Mouse (Mus musculus) left cerebral cortex, postnatal 10 days (tissue): ENCODE data around the gene Gtf2f1. TPM values are rescaled to one million over a fixed set of nuclear protein-coding genes. Genes with fewer than 3 reads are reported as not detected.
"Not testable (repeated sequence)": the region's sequence is repeated elsewhere in the genome, so short reads cannot be mapped to it uniquely, and the experiment has no call there.

Experiments used
- DNase-seq, 2 experiments: peaks; one replicate each; pipeline ENCODE4 v3.0.0; 2021 to 2022; ENCODE audit warnings: low spot score in 2 of 2, mixed read lengths in 1 of 2; ENCODE audit errors: extremely low spot score in 1 of 2
- intact Hi-C: fragments of 180-260 bp; cut with DNase I; formaldehyde crosslinking; loops from one replicate; pipeline ENCODE4 v1.15.1; 2025
- total RNA-seq, 2 experiments: library from RNA; stranded (reverse); gene quantifications; 2 replicates each; pipeline ENCODE4 v1.2.3; 2021

Gene Gtf2f1
- total RNA-seq = 10 to 100 TPM; 47.2 to 51.3 TPM

DNA sequence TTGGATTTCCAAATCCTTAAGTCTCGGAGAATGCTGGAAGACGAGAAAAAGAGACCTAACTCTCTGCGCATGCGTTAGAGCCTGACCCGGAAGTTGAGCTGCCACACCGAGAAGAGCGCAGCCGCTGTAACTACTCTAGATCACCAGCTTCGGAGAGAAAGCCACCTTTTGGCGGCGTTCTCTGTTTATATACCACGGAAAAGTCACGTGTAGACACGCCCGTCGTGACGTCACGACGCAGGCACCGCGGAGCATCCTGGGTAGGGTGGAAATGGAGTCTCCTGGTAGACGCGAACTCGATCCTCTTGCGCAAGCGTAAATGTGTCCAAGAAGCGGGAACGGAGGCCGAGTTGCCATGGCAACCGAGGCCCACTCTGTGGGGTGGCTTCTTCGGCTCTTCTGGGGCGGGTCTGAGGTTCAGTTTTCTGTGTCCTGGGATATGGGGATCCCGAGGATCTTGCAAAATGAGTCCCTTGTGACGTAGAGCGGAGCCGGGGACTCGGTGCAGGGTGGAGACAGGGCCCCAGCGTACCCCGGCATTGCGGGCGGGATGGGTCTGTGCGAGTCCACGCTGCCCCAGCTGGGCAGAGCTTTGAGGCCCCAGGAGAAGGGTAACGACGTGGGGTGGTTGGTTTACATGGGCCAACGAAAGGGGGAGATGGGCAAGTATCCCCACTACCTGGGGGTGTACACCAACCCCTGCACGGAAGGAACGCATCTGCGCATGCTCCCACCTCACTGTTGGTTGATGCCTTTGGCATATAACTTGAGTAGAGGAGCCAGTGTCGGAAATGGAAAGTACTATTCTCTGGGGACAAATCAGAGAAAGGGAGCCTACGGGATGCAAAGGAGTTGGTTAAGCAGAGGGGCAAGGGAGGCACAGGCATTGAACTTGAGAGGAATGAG lies at the start of gene Gtf2f1, which contains the start of gene Gm17949:
Gtf2f1 (minus strand) TSS at position 53 of the 906 bp plus-strand sequence.
Gm17949 (plus strand) TSS at position 234 of the 906 bp plus-strand sequence.
- intact Hi-C loops = no loop called here
- DNase-seq = peak; percentile 95 to 96

GRCm38 (mm10) chr17:57060231-57060801 lies 49.2 kb upstream of the Gtf2f1 start:
- DNase-seq = peak; percentile 92 to 96
- intact Hi-C loops = no loop called here

GRCm38 (mm10) chr17:57059486-57059977 lies 48.4 kb upstream of the Gtf2f1 start, which contains the start of gene Slc25a23:
TSS of gene Slc25a23 (minus strand) at chr17:57059863.
- peak; percentile 70 to 91 for DNase-seq
- intact Hi-C loops = no loop called here

DNA sequence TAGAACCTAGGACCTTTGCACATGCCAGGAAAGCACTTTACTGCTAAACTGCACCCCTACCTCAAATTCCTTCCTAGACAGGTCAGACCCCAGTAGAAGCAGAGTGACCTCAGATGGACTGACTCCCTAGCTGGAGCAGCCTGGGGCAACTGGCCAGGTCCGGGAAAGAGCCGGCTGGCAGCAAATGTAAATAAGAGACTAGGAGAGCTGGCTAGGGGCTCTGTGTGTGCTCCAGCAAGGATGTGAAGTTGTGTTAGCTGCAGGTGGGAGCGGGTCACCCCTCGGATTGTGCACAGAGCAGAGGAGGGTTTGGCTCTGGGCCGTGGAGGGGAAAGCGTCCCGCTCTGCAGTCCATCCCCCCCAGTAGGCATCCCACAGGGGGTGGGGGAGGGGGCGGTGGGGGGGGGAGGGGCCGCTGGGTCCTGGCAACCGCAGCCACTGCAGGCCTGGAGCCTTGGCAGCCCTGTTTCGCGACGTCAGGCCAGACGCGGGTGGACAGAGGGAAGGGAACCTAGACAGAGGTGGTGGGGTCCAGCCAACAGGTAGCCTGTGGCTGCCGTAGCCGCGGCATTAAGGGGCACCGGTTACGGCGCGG lies 47.9 kb upstream of the Gtf2f1 start, which contains the start of gene Crb3:
Crb3 (plus strand) TSS at position 215 of the 595 bp plus-strand sequence.
- DNase-seq = peak in 1 of 2 experiments; percentile 58
- intact Hi-C loops = no loop called here

- intact Hi-C loops = no loop called here
- no peak for DNase-seq
Observed at GRCm38 (mm10) chr17:57056246-57056645, 45.2 kb upstream of the Gtf2f1 start.

DNA sequence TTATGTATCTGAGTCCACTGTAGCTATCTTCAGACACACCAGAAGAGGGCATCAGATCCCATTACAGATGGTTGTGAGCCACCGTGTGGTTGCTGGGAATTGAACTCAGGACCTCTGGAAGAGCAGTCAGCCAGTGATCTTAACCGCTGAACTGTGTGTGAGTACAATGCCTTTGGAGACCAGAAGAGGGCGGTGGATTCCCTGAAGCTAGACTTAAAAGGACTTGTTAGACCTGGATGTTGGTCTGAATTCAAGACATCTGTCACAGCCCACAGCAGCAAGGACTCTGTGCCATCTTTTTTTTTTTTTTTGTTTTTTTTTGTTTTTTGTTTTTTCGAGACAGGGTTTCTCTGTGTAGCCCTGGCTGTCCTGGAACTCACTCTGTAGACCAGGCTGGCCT lies 40.6 kb upstream of the Gtf2f1 start:
- DNase-seq, intact Hi-C loops: not testable (repeated sequence)

DNA sequence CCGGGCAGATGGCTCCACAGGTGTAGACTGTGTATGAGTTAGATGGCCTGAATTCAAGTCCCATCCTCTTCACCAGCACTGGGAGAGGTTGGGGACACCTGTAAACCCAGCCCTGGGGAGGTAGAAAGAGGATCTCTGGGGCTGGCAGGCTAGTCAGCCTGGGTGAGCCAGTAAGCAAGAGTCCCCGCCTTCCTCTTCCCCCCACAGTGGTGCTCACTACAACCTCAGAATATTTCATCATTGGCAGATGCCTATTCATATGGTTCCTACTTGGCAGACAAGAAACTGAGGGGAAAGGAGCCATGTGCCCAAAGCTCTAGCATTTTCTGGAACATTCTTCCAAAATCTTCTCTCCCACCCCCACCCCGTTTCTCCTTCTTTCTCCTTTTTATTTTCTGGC lies 37.7 kb upstream of the Gtf2f1 start:
- DNase-seq = no peak

GRCm38 (mm10) chr17:57047406-57047805 lies 36.3 kb upstream of the Gtf2f1 start:
- peak in 1 of 2 experiments; percentile 74 for DNase-seq

More for the DNA sequence above, 37.7 kb upstream of the Gtf2f1 start:
- intact Hi-C loops = no loop called here

GRCm38 (mm10) chr17:57041554-57041953 lies 30.5 kb upstream of the Gtf2f1 start, which contains the start of gene Slc25a41:
TSS of gene Slc25a41 (minus strand) at chr17:57041654.
- DNase-seq = no peak
- intact Hi-C loops = no loop called here

More at GRCm38 (mm10) chr17:57047406-57047805, 36.3 kb upstream of the Gtf2f1 start:
- intact Hi-C loops = no loop called here

- intact Hi-C loops = no loop called here
Observed at GRCm38 (mm10) chr17:57038978-57039377, 27.9 kb upstream of the Gtf2f1 start.

DNA sequence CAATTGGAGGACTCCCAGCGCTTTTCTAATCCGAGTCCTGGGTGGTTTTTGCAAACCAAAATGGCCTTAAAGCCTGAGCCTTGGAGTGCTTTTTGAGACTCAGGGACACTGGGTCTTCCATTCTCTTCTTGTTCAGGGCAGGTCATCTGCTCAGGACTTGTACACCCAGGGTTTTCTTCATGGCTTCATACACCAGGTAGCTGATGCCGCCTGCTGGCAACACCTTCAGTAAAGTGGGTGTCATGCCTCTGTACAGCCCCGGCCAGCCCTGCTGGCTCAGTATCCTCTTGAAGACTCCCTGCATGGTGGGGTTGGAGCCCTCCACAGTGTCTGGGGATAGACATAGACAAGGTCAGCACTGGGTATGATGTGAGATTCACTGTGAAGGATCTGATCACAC lies 21.8 kb upstream of the Gtf2f1 start:
- no peak for DNase-seq
- intact Hi-C loops = no loop called here

More at GRCm38 (mm10) chr17:57038978-57039377, 27.9 kb upstream of the Gtf2f1 start:
- no peak for DNase-seq

DNA sequence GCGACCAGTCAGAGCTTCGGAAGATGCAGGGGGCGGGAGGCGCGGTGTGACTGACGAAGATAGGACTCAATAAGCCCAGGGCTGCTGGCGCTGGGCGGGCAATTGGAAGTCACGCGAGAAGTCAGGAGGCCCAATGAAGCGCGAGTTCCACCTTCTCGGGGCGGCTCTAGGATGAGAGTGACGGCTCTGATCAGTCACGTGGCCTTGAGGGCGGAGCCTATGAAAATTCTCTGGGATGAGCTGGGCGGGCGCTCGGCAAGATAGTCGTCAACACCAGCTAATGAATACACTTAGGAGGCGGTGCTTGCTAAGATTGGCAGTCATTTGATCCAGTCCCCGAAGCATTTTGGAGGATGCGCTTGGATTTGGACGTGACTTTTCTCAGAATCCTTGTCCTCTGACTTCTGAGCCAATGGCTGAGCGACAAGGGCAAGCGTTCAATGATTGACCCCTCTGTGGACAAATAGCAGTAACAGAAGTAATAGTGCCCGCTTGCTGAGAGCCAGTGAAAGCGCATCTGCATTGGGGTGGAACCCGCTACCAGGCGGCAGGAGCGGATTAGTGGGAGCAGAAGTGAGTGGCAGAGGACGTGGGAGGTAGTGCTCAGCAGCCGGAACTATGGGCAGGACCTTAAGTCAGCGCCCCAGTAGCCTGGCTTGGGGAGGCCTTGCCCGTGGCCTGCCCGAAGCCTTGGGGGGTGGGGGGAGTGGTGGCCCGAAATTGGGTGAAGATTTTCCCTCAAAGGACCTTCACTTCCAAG lies 20.8 kb upstream of the Gtf2f1 start:
- DNase-seq = peak; percentile 100
- intact Hi-C loops = no loop called here

- peak in 1 of 2 experiments; percentile 80 for DNase-seq
- intact Hi-C loops = no loop called here
Observed at GRCm38 (mm10) chr17:57030931-57031660, 20.0 kb upstream of the Gtf2f1 start, which contains the start of gene Khsrp. TSS of gene Khsrp (minus strand) at chr17:57031522.

GRCm38 (mm10) chr17:57029691-57030090 lies 18.6 kb upstream of the Gtf2f1 start:
- intact Hi-C loops = no loop called here

DNA sequence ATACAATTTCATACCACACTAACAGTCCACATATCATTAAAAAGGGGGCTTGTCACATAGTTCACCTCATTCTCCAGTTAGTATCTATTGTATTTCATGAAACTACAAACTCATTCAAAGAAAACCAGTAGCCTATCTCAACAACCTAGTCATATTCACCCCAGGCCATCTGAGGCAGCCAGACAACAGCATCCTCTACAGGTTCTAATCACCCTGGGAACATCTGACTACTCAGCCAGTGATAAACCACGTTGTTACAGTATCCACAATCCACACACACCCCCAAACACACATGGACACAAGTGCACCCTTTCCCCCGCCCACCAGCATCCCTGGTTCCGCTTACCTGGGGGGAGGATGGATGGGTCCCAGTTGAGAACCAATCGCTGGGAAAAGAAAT lies 16.4 kb upstream of the Gtf2f1 start:
- intact Hi-C loops = no loop called here
- no peak for DNase-seq

More at GRCm38 (mm10) chr17:57029691-57030090, 18.6 kb upstream of the Gtf2f1 start:
- DNase-seq = peak in 1 of 2 experiments; percentile 24

- intact Hi-C loops = no loop called here
- no peak for DNase-seq
Observed at GRCm38 (mm10) chr17:57020960-57021359, 9.9 kb upstream of the Gtf2f1 start.

DNA sequence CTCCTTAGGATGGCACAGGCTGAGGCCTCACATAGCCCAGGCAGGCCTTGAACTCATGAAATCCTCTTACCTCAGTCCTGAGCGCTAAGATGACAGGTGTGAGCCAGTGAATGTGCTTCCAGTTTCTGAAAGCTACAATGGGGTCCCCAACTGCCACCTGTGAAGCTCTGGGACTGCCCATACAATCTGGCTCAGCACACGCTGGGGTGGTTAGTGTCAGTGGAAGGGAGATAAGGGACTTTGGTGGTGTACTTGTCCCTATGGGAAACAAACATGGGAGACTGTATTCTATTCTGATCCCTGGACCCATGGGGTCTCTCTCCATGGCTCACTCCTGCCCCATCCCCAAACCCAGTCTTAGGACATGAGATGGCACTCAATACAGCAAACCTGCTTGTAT lies 8.6 kb upstream of the Gtf2f1 start:
- DNase-seq = no peak
- intact Hi-C loops = no loop called here
